Mouse (Mus musculus) midbrain, postnatal 0 days (tissue): ENCODE measurements around the gene Gm20865. TPM values are rescaled to one million over a fixed set of nuclear protein-coding genes. Genes with fewer than 3 reads are reported as not detected.
"Not testable (repeated sequence)": the region's sequence is repeated elsewhere in the genome, so short reads cannot be mapped to it uniquely, and the experiment has no call there.

Experiments used
- ATAC-seq: fragments of 200-750 bp; cut with Nextera tagmentation; 2 replicates; pipeline ENCODE4 v1.8.0; 2017; ENCODE audit warnings: moderate number of reproducible peaks, mild to moderate bottlenecking, moderate TSS enrichment, moderate library complexity; ENCODE audit not compliant: low FRiP score
- DNase-seq: peaks from one replicate; pipeline ENCODE4 v3.0.0-alpha.2; 2015; ENCODE audit warnings: low spot score
- H3K27ac ChIP-seq: fragments of 300-500 bp; sonication (generic); 2 replicates; pipeline ENCODE4 v1.5.1; 2014; ENCODE audit warnings: low read depth, mild to moderate bottlenecking, low read length, mixed read lengths
- H3K27me3 ChIP-seq: fragments of 300-500 bp; sonication (generic); 2 replicates; pipeline ENCODE4 v1.6.1; 2014; ENCODE audit warnings: low read length, control low read depth, mixed read lengths; ENCODE audit not compliant: insufficient read depth
- H3K36me3 ChIP-seq: fragments of 300-500 bp; sonication (generic); 2 replicates; pipeline ENCODE4 v1.6.1; 2014; ENCODE audit warnings: low read length, control low read depth, mixed read lengths; ENCODE audit not compliant: insufficient read depth
- H3K4me1 ChIP-seq: fragments of 300-500 bp; sonication (generic); 2 replicates; pipeline ENCODE4 v1.6.1; 2014; ENCODE audit warnings: mild to moderate bottlenecking, control low read depth, antibody characterized with exemption, low read length, mixed read lengths; ENCODE audit not compliant: insufficient read depth
- H3K4me2 ChIP-seq: fragments of 300-500 bp; sonication (generic); 2 replicates; pipeline ENCODE4 v1.6.1; 2014; ENCODE audit warnings: low read depth, mild to moderate bottlenecking, low read length, mixed read lengths; ENCODE audit not compliant: poor library complexity, severe bottlenecking
- H3K4me3 ChIP-seq: fragments of 300-500 bp; sonication (generic); 2 replicates; pipeline ENCODE4 v1.5.1; 2014; ENCODE audit warnings: low read depth, mild to moderate bottlenecking, low read length, moderate library complexity
- H3K9ac ChIP-seq: fragments of 300-500 bp; sonication (generic); replicated peaks from 2 replicates; pipeline ENCODE4 v1.6.1; 2014; ENCODE audit warnings: mild to moderate bottlenecking, low read length, moderate library complexity, mixed read lengths; ENCODE audit not compliant: poor library complexity, severe bottlenecking
- H3K9me3 ChIP-seq: fragments of 300-500 bp; sonication (generic); 2 replicates; pipeline ENCODE4 v1.6.1; 2016; ENCODE audit warnings: low read length, control low read depth
- WGBS: fragments of 180-500 bp; shearing (Covaris S2); extraction: QIAGEN DNeasy Blood & Tissue Kit; methylation state at CpG from one replicate; pipeline ENCODE4 v1.1.7; 2014; 5-methylcytosine and 5-hydroxymethylcytosine counted together
- polyA plus RNA-seq: library from polyadenylated mRNA; unstranded; fragments of >200 nt; fragmentation: Nextera tagmentation; extraction: Ambion mirVana; gene quantifications from 2 replicates; pipeline ENCODE4 v1.2.1, GENCODE M21; 2015
- total RNA-seq: library from RNA; depleted of rRNA; stranded (reverse); fragments of >200 nt; gene quantifications from 2 replicates; pipeline ENCODE4 v1.2.3, GENCODE M21; 2014; rRNA removed

Gene Gm20865
- total RNA-seq (not detected in 2 replicates), polyA plus RNA-seq (not detected in 2 replicates)

DNA sequence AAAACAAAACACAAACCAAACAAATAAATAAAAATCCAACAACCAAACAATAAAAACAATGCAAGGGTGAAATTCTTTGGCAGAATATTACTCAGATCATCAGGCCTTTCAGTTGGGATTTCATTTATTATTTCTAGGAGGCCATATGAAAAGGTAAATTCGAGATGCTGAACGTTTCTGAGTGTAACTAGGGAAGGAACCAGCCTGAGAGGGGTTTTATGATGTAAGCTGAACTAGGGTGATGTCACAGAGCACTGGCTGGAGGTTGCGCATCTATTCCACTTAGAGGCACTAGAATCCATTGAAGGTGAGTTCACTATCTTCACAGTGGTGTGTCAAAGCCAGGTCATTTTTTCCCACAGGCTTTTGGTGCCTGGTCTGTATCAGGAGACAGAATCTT is at the start of gene Gm20865:
Gm20865 (plus strand) TSS at position 301 of the 400 bp plus-strand sequence.
- no CpG with 5 or more reads among the region's 3 CpGs for WGBS
- not testable (repeated sequence) for DNase-seq, H3K27me3 ChIP-seq, H3K9ac ChIP-seq, H3K4me2 ChIP-seq, H3K4me1 ChIP-seq, H3K36me3 ChIP-seq, H3K27ac ChIP-seq, ATAC-seq, H3K9me3 ChIP-seq, H3K4me3 ChIP-seq

Other genes starting within 250 kb of the Gm20865 start
- not detected in 2 replicates for gene Gm29866, start 247.9 kb upstream of the Gm20865 start, total RNA-seq
- gene Gm29866, start 247.9 kb upstream of the Gm20865 start, polyA plus RNA-seq, result not detected in 2 replicates
- not detected in 2 replicates for gene Gm20909, start 77.0 kb upstream of the Gm20865 start, total RNA-seq
- gene Gm20909, start 77.0 kb upstream of the Gm20865 start, polyA plus RNA-seq, result not detected in 2 replicates